Mouse (Mus musculus) layer of hippocampus, adult 2 months (tissue): ENCODE results near the gene Jak3. TPM values are rescaled to one million over a fixed set of nuclear protein-coding genes. Genes with fewer than 3 reads are reported as not detected.

Source experiments
- DNase-seq, 2 experiments: peaks; one replicate each; pipeline ENCODE4 v3.0.0; 2022; ENCODE audit warnings: low spot score in 2 of 2
- H3K27ac ChIP-seq: fragments of 200-600 bp; 2 replicates; pipeline ENCODE4 v1.8.1; 2022
- H3K4me3 ChIP-seq: fragments of 200-600 bp; 2 replicates; pipeline ENCODE4 v1.8.1; 2022; ENCODE audit warnings: mild to moderate bottlenecking
- CTCF ChIP-seq: fragments of 200-600 bp; conservative IDR thresholded peaks from 2 replicates; pipeline ENCODE4 v1.8.1; 2022; ENCODE audit warnings: antibody characterized with exemption, mild to moderate bottlenecking, moderate library complexity
- total RNA-seq, 2 experiments: library from RNA; stranded (reverse); gene quantifications; 2 replicates each; pipeline ENCODE4 v1.2.3; 2021

Jak3 gene
- total RNA-seq, 2 experiments from 2014 or later: 5.3 TPM

- no peak for DNase-seq
- H3K27ac ChIP-seq: no peak overlapping the region
- H3K4me3 ChIP-seq: no peak overlapping the region
- no peak for TF ChIP-seq CTCF
These were observed 37.8 kb upstream of the Jak3 start for GRCm38 (mm10) chr8:71638321-71638720.

GRCm38 (mm10) chr8:71639318-71639717, 36.8 kb upstream of the Jak3 start:
- DNase-seq: no peak
- no peak overlapping the region for H3K4me3 ChIP-seq
- no peak for TF ChIP-seq CTCF
- H3K27ac ChIP-seq: no peak overlapping the region

GRCm38 (mm10) chr8:71645510-71645909, 30.6 kb upstream of the Jak3 start:
- Histone ChIP-seq H3K27ac (no peak overlapping the region), H3K4me3 (no peak overlapping the region)
- DNase-seq: no peak
- TF ChIP-seq CTCF: no peak

- DNase-seq: no peak
- H3K27ac ChIP-seq: no peak overlapping the region
- TF ChIP-seq CTCF: no peak
- H3K4me3 ChIP-seq: no peak overlapping the region
These were observed 21.5 kb upstream of the Jak3 start for GRCm38 (mm10) chr8:71654600-71654999.

GRCm38 (mm10) chr8:71657816-71658215, 18.3 kb upstream of the Jak3 start:
- H3K27ac ChIP-seq: no peak overlapping the region
- TF ChIP-seq CTCF: no peak

GRCm38 (mm10) chr8:71658515-71659049, 17.5 kb upstream of the Jak3 start:
- Histone ChIP-seq H3K27ac (no peak overlapping the region), H3K4me3 (no peak overlapping the region)
- TF ChIP-seq CTCF: no peak
- no peak for DNase-seq

More at GRCm38 (mm10) chr8:71657816-71658215, 18.3 kb upstream of the Jak3 start:
- no peak overlapping the region for H3K4me3 ChIP-seq
- DNase-seq: no peak

GRCm38 (mm10) chr8:71659751-71660150, 16.3 kb upstream of the Jak3 start:
- Histone ChIP-seq H3K4me3 (no peak overlapping the region), H3K27ac (no peak overlapping the region)
- TF ChIP-seq CTCF: no peak
- DNase-seq: no peak

- peak; percentile 82 to 91 for DNase-seq
- H3K27ac ChIP-seq: 0 out of 2 replicates have a peak overlapping the region, but pooled peaks have one; percentile 40
- TF ChIP-seq CTCF: peak; percentile 97
- H3K4me3 ChIP-seq: no peak overlapping the region
These were observed 15.6 kb upstream of the Jak3 start for GRCm38 (mm10) chr8:71660325-71661120.

- H3K4me3 ChIP-seq: no peak overlapping the region
- DNase-seq: no peak
- no peak overlapping the region for H3K27ac ChIP-seq
- TF ChIP-seq CTCF: no peak
These were observed 10.6 kb upstream of the Jak3 start for GRCm38 (mm10) chr8:71665331-71666130.

- Histone ChIP-seq H3K27ac (no peak overlapping the region), H3K4me3 (no peak overlapping the region)
- TF ChIP-seq CTCF: no peak
- DNase-seq: no peak
These were observed 9.2 kb upstream of the Jak3 start for GRCm38 (mm10) chr8:71666855-71667254.

GRCm38 (mm10) chr8:71667256-71667655, 8.8 kb upstream of the Jak3 start:
- no peak overlapping the region for H3K27ac ChIP-seq
- no peak for TF ChIP-seq CTCF
- no peak overlapping the region for H3K4me3 ChIP-seq
- DNase-seq: no peak

GRCm38 (mm10) chr8:71668220-71668975, 7.7 kb upstream of the Jak3 start:
- no peak for DNase-seq
- H3K27ac ChIP-seq: peak overlapping the region; percentile 53; the same call in 1 of the 2 replicates
- H3K4me3 ChIP-seq: peak overlapping the region; percentile 32
- no peak for TF ChIP-seq CTCF
